Mouse (Mus musculus) hindbrain, embryonic 16.5 days (tissue): ENCODE measurements around the gene Fam227b. TPM values are rescaled to one million over a fixed set of nuclear protein-coding genes. Genes with fewer than 3 reads are reported as not detected.

Source experiments
- polyA plus RNA-seq: library from polyadenylated mRNA; unstranded; fragments of >200 nt; fragmentation: Nextera tagmentation; extraction: Ambion mirVana; gene quantifications from 2 replicates; pipeline ENCODE4 v1.2.1, GENCODE M21; 2015

The Fam227b gene
- polyA plus RNA-seq, 1 experiment from 2014 or later, result not detected

Other genes with a start within 250 kb of the Fam227b start
- gene Fgf7, start 117.3 kb downstream of the Fam227b start, polyA plus RNA-seq, result 0.69 and 0.75 TPM in 2 replicates
- 18.3 and 18.4 TPM in 2 replicates for gene Dtwd1, start 137 bp upstream of the Fam227b start, polyA plus RNA-seq
- not detected in 2 replicates for gene Gm17555, start 63.1 kb upstream of the Fam227b start, polyA plus RNA-seq